Mouse (Mus musculus) urinary bladder, adult 2 months (tissue): ENCODE data around the gene Parp3. TPM values are rescaled to one million over a fixed set of nuclear protein-coding genes. Genes with fewer than 3 reads are reported as not detected.
A peak's percentile ranks its signal among the peaks of the same experiment; 100 is the strongest.

Experiments
- DNase-seq: peaks from one replicate; pipeline ENCODE4 v3.0.0; 2022; ENCODE audit warnings: low spot score
- polyA plus RNA-seq: library from polyadenylated mRNA; depleted of rRNA; stranded (reverse); fragments of >200 nt; gene quantifications from 2 replicates; pipeline ENCODE4 v1.2.3, GENCODE M21; 2012; rRNA removed

Parp3 gene
- polyA plus RNA-seq, 1 experiment = 70.2 TPM

GRCm38 (mm10) chr9:106428719-106429220 lies 48.0 kb downstream of the Parp3 start:
- DNase-seq = no peak

GRCm38 (mm10) chr9:106421865-106422160 lies 54.9 kb downstream of the Parp3 start:
- DNase-seq = peak; percentile 50

GRCm38 (mm10) chr9:106421033-106421864 lies 55.5 kb downstream of the Parp3 start:
- no peak for DNase-seq

DNA sequence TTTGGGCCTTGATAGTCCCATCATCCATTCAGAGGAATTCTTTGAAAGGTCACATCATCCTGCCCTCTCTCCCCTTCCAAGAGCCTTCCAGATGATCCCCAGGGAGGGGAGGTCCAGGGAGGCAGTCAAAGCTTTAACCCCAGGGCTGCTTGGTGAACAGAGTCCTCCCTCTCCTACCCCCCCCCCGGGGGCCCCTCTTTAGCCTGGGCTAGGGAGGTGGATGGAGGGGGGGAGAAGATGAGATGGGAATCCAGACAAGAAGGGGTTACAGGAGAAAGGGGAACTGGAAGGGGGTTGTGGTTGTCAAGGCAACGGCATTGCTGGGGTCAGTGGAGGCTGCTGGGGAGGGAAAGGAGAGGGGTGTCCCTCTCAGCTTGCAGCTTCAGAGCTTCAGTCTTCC lies 56.1 kb downstream of the Parp3 start:
- no peak for DNase-seq

Other genes with a start within 250 kb of the Parp3 start
- 93.3 and 105 TPM in 2 replicates for gene Alas1, start 228.3 kb downstream of the Parp3 start, polyA plus RNA-seq
- gene Poc1a, start 195.9 kb downstream of the Parp3 start, polyA plus RNA-seq = 3.9 and 4.5 TPM in 2 replicates
- 33.5 and 34.7 TPM in 2 replicates for gene Dusp7, start 108.3 kb downstream of the Parp3 start, polyA plus RNA-seq
- 1,045 and 1,109 TPM in 2 replicates for gene Rpl29, start 47.5 kb downstream of the Parp3 start, polyA plus RNA-seq
- gene Acy1, start 38.6 kb downstream of the Parp3 start, polyA plus RNA-seq = 7.8 and 10.2 TPM in 2 replicates
- gene Abhd14b, start 29.5 kb downstream of the Parp3 start, polyA plus RNA-seq = 69.6 and 84.4 TPM in 2 replicates
- 44.9 and 46.9 TPM in 2 replicates for gene Abhd14a, start 29.3 kb downstream of the Parp3 start, polyA plus RNA-seq
- 42.5 and 47.9 TPM in 2 replicates for gene Pcbp4, start 23.7 kb downstream of the Parp3 start, polyA plus RNA-seq
- 0.29 and 0.33 TPM in 2 replicates for gene Gpr62, start 11.0 kb downstream of the Parp3 start, polyA plus RNA-seq
- gene Rrp9, start 986 bp downstream of the Parp3 start, polyA plus RNA-seq = 30.6 and 31.0 TPM in 2 replicates
- gene Iqcf1, start 23.0 kb upstream of the Parp3 start, polyA plus RNA-seq = not detected in 2 replicates
- not detected in 2 replicates for gene Iqcf5, start 37.6 kb upstream of the Parp3 start, polyA plus RNA-seq
- not detected in 2 replicates for gene Iqcf3, start 84.7 kb upstream of the Parp3 start, polyA plus RNA-seq
- gene Iqcf4, start 94.0 kb upstream of the Parp3 start, polyA plus RNA-seq = not detected in 2 replicates
- not detected in 2 replicates for gene Iqcf6, start 149.6 kb upstream of the Parp3 start, polyA plus RNA-seq
- not detected in 2 replicates for gene Grm2, start 179.1 kb upstream of the Parp3 start, polyA plus RNA-seq
- 70.3 and 76.2 TPM in 2 replicates for gene Tex264, start 209.0 kb upstream of the Parp3 start, polyA plus RNA-seq